Mouse (Mus musculus) liver, embryonic 12.5 days (tissue): ENCODE measurements at regions not wholly inside any gene's neighbourhood (a gene's known extent, or its start where the extent isn't known, plus 50 kb on each side); places are given as distances from the start of the nearest gene placed in this dataset.

Experiments
- ATAC-seq: fragments of 200-750 bp; cut with Nextera tagmentation; 2 replicates; pipeline ENCODE4 v1.8.0; 2017; ENCODE audit warnings: moderate number of reproducible peaks, mild to moderate bottlenecking, moderate library complexity
- H3K27ac ChIP-seq: fragments of 300-500 bp; sonication (generic); 2 replicates; pipeline ENCODE4 v1.5.1; 2016; ENCODE audit warnings: mild to moderate bottlenecking
- H3K27me3 ChIP-seq: fragments of 300-500 bp; sonication (generic); replicated peaks from 2 replicates; pipeline ENCODE4 v1.6.1; 2016; ENCODE audit warnings: mild to moderate bottlenecking, moderate library complexity
- H3K36me3 ChIP-seq: fragments of 300-500 bp; sonication (generic); 2 replicates; pipeline ENCODE4 v1.6.1; 2016; ENCODE audit warnings: mild to moderate bottlenecking, moderate library complexity
- H3K4me1 ChIP-seq: fragments of 300-500 bp; sonication (generic); 2 replicates; pipeline ENCODE4 v1.6.1; 2016
- H3K4me2 ChIP-seq: fragments of 300-500 bp; sonication (generic); 2 replicates; pipeline ENCODE4 v1.6.1; 2016; ENCODE audit warnings: mild to moderate bottlenecking, moderate library complexity
- H3K4me3 ChIP-seq: fragments of 300-500 bp; sonication (generic); 2 replicates; pipeline ENCODE4 v1.5.1; 2016; ENCODE audit warnings: mild to moderate bottlenecking, moderate library complexity
- H3K9ac ChIP-seq: fragments of 300-500 bp; sonication (generic); 2 replicates; pipeline ENCODE4 v1.6.1; 2016; ENCODE audit warnings: mild to moderate bottlenecking, moderate library complexity
- H3K9me3 ChIP-seq: fragments of 300-500 bp; sonication (generic); replicated peaks from 2 replicates; pipeline ENCODE4 v1.6.1; 2016; ENCODE audit warnings: mild to moderate bottlenecking, moderate library complexity
- WGBS: fragments of 180-500 bp; shearing (Covaris S2); methylation state at CpG from one replicate; pipeline ENCODE4 v1.1.7; 2016; ENCODE audit not compliant: insufficient replicate concordance; 5-methylcytosine and 5-hydroxymethylcytosine counted together

DNA sequence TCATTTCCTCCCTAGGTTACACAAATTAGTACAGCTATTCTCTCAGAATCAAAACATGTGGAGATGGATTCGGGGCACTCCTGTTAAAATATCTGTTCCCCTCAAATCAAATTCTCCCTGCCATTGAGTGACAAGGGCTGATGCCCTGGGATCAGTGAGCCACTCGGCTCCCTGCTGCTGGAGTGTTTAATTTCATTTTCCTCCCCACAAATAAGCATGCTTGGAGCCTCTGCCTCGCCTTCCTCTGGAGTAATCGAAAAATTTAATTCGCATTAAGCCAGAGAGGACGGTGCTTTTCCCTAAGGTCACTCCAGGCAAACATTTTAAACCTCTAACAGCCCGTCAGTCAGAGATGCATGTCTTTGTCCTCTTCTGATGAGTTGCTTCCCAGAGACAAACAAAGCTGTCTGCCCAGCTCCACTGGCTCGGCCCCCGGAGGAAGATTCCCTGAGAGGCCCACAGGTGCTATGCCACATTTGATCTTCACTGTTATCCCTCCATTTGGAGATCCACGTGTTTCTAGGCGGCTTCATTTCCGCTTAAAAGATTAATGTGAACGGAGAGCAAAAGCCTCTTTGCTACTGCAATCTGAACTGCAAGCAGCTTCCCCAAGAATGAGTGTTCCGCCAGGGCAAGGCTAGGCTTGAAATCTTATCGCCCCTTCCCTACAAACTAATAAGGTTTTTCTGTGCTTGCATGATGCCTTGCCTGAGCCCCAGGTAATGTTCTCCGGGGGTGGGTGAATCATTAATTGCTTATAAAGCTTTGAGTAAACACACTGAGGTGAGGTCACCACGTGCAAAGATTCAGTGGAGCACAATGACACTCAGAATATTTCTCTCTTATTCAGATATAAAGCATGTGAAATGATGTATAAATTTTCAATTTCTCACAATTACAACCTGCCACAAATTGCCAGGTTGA is 95.8 kb upstream of the Slc24a5 start:
- 52% methylated on average over 17 of the region's 17 CpGs for WGBS
- no peak overlapping the region for H3K4me2 ChIP-seq
- H3K27ac ChIP-seq: no peak overlapping the region
- H3K9me3 ChIP-seq: no peaks in the 10 kb centered on the region
- ATAC-seq: no peak
- H3K27me3 ChIP-seq: no peaks in the 10 kb centered on the region
- H3K36me3 ChIP-seq: no peaks in the 10 kb centered on the region
- no peak overlapping the region for H3K4me3 ChIP-seq
- H3K9ac ChIP-seq: no peak overlapping the region
- H3K4me1 ChIP-seq: no peaks in the 10 kb centered on the region

DNA sequence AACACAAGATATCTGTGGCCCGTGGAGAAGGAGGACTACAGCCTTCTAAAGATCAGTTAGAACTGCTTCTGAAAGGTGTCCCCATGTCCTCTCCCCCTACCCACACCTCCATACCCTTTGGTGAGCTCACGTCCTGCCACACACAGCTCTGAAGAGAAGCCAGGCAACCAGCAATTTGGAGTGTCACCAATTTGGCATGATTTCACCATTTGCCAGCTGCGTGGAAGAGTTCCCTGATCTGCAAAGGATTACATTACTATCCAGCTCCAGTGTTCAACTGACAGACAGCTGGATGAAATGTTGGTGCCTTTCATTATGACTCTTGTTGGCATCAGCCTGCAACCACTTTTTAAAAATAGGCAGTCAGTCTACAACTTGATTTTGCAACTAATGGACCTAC is 92.8 kb upstream of the Slc24a5 start:
- Histone ChIP-seq H3K4me3 (no peak overlapping the region), H3K9ac (no peak overlapping the region), H3K4me2 (no peak overlapping the region), H3K36me3 (no peaks in the 10 kb centered on the region), H3K4me1 (no peaks in the 10 kb centered on the region), H3K27ac (no peak overlapping the region), H3K9me3 (no peaks in the 10 kb centered on the region), H3K27me3 (no peaks in the 10 kb centered on the region)
- ATAC-seq: no peak
- WGBS: 60% methylated on average over 3 of the region's 3 CpGs

DNA sequence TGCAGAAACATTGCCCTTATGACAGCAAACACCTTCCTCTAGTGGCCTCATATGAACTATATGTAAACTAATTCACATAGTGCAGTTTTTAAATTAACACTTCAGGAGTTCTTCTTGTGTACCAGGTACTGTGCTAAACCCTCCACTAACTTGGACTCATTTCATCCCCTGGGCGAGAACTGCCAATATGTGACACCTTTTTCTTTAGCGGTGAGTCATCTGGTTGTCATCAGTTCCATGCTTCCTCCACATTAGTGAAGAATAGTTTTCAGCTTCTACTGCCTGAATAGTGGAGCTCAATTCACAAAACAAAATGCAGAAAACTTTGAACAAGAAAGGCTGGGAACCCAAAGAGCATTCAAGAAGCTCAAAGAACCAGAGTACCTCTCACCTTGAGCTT is 76.9 kb upstream of the Slc24a5 start:
- Histone ChIP-seq H3K9me3 (no peaks in the 10 kb centered on the region), H3K36me3 (no peaks in the 10 kb centered on the region), H3K27me3 (no peaks in the 10 kb centered on the region), H3K4me1 (no peaks in the 10 kb centered on the region), H3K27ac (no peak overlapping the region), H3K4me3 (no peak overlapping the region), H3K9ac (no peak overlapping the region), H3K4me2 (no peak overlapping the region)
- no peak for ATAC-seq
- WGBS: 75% methylated on average over 2 of the region's 2 CpGs

DNA sequence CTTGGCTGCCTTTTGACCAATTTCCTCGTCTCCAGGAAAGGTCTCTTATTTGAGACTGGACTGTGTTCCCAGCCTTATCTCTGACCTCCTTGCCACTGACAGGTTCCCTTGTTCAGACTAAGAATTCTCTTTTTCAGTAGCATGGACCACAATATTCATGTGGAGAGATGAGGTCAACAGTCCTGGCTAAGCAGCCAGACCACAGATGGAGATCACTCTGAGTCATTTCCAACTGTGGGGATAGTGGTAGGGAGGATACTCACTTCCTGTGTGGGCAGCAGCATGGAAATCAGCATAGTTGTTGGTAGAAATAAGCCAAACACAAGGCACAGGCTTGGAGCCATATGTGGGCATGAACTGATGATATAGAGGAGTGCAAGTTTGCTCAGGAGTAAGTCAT is 52.9 kb upstream of the Slc24a5 start:
- Histone ChIP-seq H3K27me3 (no peaks in the 10 kb centered on the region), H3K4me1 (no peaks in the 10 kb centered on the region), H3K4me3 (no peak overlapping the region), H3K9me3 (no peaks in the 10 kb centered on the region), H3K36me3 (no peaks in the 10 kb centered on the region), H3K4me2 (no peak overlapping the region), H3K27ac (no peak overlapping the region), H3K9ac (no peak overlapping the region)
- 15% methylated on average over 1 of the region's 1 CpGs for WGBS
- no peak for ATAC-seq

DNA sequence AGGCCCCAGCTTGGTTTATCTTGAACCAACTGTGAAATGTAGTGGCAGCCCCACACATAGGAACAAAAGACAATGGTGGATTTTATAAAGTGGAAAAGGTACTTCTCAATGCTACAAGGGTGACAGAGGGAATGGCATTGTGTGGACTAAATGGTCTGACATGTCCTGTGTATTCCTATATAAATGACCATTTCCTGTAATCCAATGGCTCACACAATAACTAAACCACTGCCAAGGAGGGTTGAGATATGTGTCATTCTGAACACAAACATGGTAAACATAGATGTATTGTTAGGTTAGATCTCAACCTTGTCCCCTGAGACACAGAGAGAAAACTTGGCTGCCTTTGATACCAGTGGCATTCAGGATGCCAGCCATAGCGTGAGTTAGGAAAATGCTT is 51.0 kb upstream of the Slc24a5 start:
- Histone ChIP-seq H3K27me3 (no peaks in the 10 kb centered on the region), H3K4me3 (no peak overlapping the region), H3K4me2 (no peak overlapping the region), H3K9me3 (no peaks in the 10 kb centered on the region), H3K4me1 (no peaks in the 10 kb centered on the region), H3K36me3 (no peaks in the 10 kb centered on the region), H3K9ac (no peak overlapping the region), H3K27ac (no peak overlapping the region)
- WGBS: 80% methylated on average over 1 of the region's 1 CpGs
- ATAC-seq: no peak
